Mouse (Mus musculus) right cerebral cortex, postnatal 36 days (tissue): ENCODE data around the gene Lce3d.

Experiments
- DNase-seq, 2 experiments: peaks; one replicate each; pipeline ENCODE4 v3.0.0; 2022; ENCODE audit warnings: low spot score in 2 of 2, mixed read lengths in 1 of 2

Gene Lce3d

GRCm38 (mm10) chr3:92957090-92957489, at the start of gene Lce3d:
Gene Lce3d, plus strand, starts transcription at chr3:92957390.
- no peak for DNase-seq

GRCm38 (mm10) chr3:92907571-92907970, 49.6 kb upstream of the Lce3d start:
- no peak for DNase-seq

- DNase-seq, result peak in 1 of 2 experiments; percentile 3
Observed at GRCm38 (mm10) chr3:92920364-92920763, 36.8 kb upstream of the Lce3d start.

GRCm38 (mm10) chr3:92926130-92926529, 31.1 kb upstream of the Lce3d start, which contains the start of gene Lce3a:
Gene Lce3a, minus strand, starts transcription at chr3:92926230.
- DNase-seq, result no peak

GRCm38 (mm10) chr3:92932679-92933078, 24.5 kb upstream of the Lce3d start, which contains the start of gene Lce3b:
Gene Lce3b, plus strand, starts transcription at chr3:92932979.
- DNase-seq, result no peak

- no peak for DNase-seq
Observed at GRCm38 (mm10) chr3:92944186-92944585, 13.0 kb upstream of the Lce3d start, which contains the start of gene Lce3c. Gene Lce3c, plus strand, starts transcription at chr3:92944486.

- no peak for DNase-seq
Observed at GRCm38 (mm10) chr3:92966761-92967160, 9.6 kb downstream of the Lce3d start, which contains the start of gene Lce3e. Gene Lce3e, plus strand, starts transcription at chr3:92967061.

- DNase-seq, result no peak
Observed at GRCm38 (mm10) chr3:92978484-92978883, 21.3 kb downstream of the Lce3d start.

- no peak for DNase-seq
Observed at GRCm38 (mm10) chr3:92991926-92992325, 34.7 kb downstream of the Lce3d start, which contains the start of gene Lce3f. Gene Lce3f, plus strand, starts transcription at chr3:92992226.

- DNase-seq, result peak; percentile 60 to 64
Observed at GRCm38 (mm10) chr3:92998691-92999090, 41.5 kb downstream of the Lce3d start.

GRCm38 (mm10) chr3:93000621-93001020, 43.4 kb downstream of the Lce3d start:
- DNase-seq, result no peak

- DNase-seq, result no peak
Observed at GRCm38 (mm10) chr3:93002843-93003242, 45.7 kb downstream of the Lce3d start.
